Mouse (Mus musculus): ENCODE data around the gene Tpst2. TPM values are rescaled to one million over a fixed set of nuclear protein-coding genes. Genes with fewer than 3 reads are reported as not detected.

Tpst2 gene
- polyA plus RNA-seq, 1 experiment from 2014 or later: 35.3 TPM

- H3K27ac ChIP-seq (ENCODE audit: low read length): no peak overlapping the region
- WGBS: 58% methylated on average over 10 of the region's 10 CpGs
- no peaks in the 10 kb centered on the region for H3K27me3 ChIP-seq (ENCODE audit: control insufficient read depth, insufficient read depth, low read length)
- ATAC-seq (ENCODE audit: insufficient number of reproducible peaks, insufficient read depth, low FRiP score, low read depth): no peak
- H3K4me3 ChIP-seq (ENCODE audit: low read depth, low read length): no peak overlapping the region
- peaks cover 34% of the 10 kb centered on the region; the same call in 1 of the 2 replicates for H3K36me3 ChIP-seq (ENCODE audit: control insufficient read depth, insufficient read depth, low read length)
- no peak overlapping the region for H3K4me2 ChIP-seq (replicated peaks; ENCODE audit: low read depth, low read length)
- no peaks in the 10 kb centered on the region for H3K4me1 ChIP-seq (ENCODE audit: control insufficient read depth, insufficient read depth, low read length)
- no peaks in the 10 kb centered on the region for H3K9me3 ChIP-seq (ENCODE audit: control insufficient read depth, low read depth, low read length)
- H3K9ac ChIP-seq (replicated peaks; ENCODE audit: low read depth, low read length): no peak overlapping the region
These were observed 87.8 kb downstream of the Tpst2 start for GRCm38 (mm10) chr5:112364184-112364797.

Other genes starting within 250 kb of the Tpst2 start
- gene Cryba4, start 24.2 kb upstream of the Tpst2 start, polyA plus RNA-seq (2014; fragmentation: Nextera tagmentation; extraction: Ambion mirVana): 2.6 and 2.7 TPM in 2 replicates
- 2.2 and 3.1 TPM in 2 replicates for gene Crybb1, start 20.9 kb upstream of the Tpst2 start, polyA plus RNA-seq (2014; fragmentation: Nextera tagmentation; extraction: Ambion mirVana)
- 16.6 and 21.5 TPM in 2 replicates for gene Tfip11, start 49.7 kb downstream of the Tpst2 start, polyA plus RNA-seq (2014; fragmentation: Nextera tagmentation; extraction: Ambion mirVana)
- gene Srrd, start 66.3 kb downstream of the Tpst2 start, polyA plus RNA-seq (2014; fragmentation: Nextera tagmentation; extraction: Ambion mirVana): 43.5 and 47.6 TPM in 2 replicates
- gene Hps4, start 66.4 kb downstream of the Tpst2 start, polyA plus RNA-seq (2014; fragmentation: Nextera tagmentation; extraction: Ambion mirVana): 30.9 and 35.0 TPM in 2 replicates
- 0.32 and 0.42 TPM in 2 replicates for gene Gm6583, start 79.3 kb downstream of the Tpst2 start, polyA plus RNA-seq (2014; fragmentation: Nextera tagmentation; extraction: Ambion mirVana)
- 6.4 and 7.5 TPM in 2 replicates for gene Asphd2, start 118.2 kb downstream of the Tpst2 start, polyA plus RNA-seq (2014; fragmentation: Nextera tagmentation; extraction: Ambion mirVana)
- not detected in 2 replicates for gene Gm6588, start 172.7 kb downstream of the Tpst2 start, polyA plus RNA-seq (2014; fragmentation: Nextera tagmentation; extraction: Ambion mirVana)

Measured in stomach, embryonic 14.5 days (tissue).